Mouse (Mus musculus): ENCODE data around the gene Adra1b. TPM values are rescaled to one million over a fixed set of nuclear protein-coding genes. Genes with fewer than 3 reads are reported as not detected.
A peak's percentile ranks its signal among the peaks of the same experiment; 100 is the strongest.

The Adra1b gene
- polyA plus RNA-seq, 1 experiment from 2014 or later, result 13.2 TPM

- WGBS, result 68% methylated on average over 8 of the region's 8 CpGs
These were observed 11.6 kb downstream of the Adra1b start for GRCm38 (mm10) chr11:43889208-43889915.

GRCm38 (mm10) chr11:43888736-43889135 is 12.3 kb downstream of the Adra1b start:
- 89% methylated on average over 8 of the region's 8 CpGs for WGBS
- ATAC-seq (ENCODE audit: low FRiP score, low read depth), result no peak
- no peaks in the 10 kb centered on the region for H3K27me3 ChIP-seq
- H3K4me3 ChIP-seq, result no peak overlapping the region
- 0 out of 2 replicates have a peak, but pooled peaks cover 3% of the 10 kb centered on the region for H3K4me1 ChIP-seq (replicated peaks)
- no peak overlapping the region for H3K4me2 ChIP-seq
- H3K9me3 ChIP-seq, result no peaks in the 10 kb centered on the region
- H3K27ac ChIP-seq (replicated peaks), result no peak overlapping the region
- no peaks in the 10 kb centered on the region for H3K36me3 ChIP-seq
- no peak overlapping the region for H3K9ac ChIP-seq

More at GRCm38 (mm10) chr11:43889208-43889915, 11.6 kb downstream of the Adra1b start:
- no peaks in the 10 kb centered on the region for H3K27me3 ChIP-seq
- H3K27ac ChIP-seq (replicated peaks), result no peak overlapping the region
- no peak overlapping the region for H3K9ac ChIP-seq
- no peak for ATAC-seq (ENCODE audit: low FRiP score, low read depth)
- H3K4me2 ChIP-seq, result no peak overlapping the region
- no peaks in the 10 kb centered on the region for H3K9me3 ChIP-seq
- no peak overlapping the region for H3K4me3 ChIP-seq
- H3K36me3 ChIP-seq, result no peaks in the 10 kb centered on the region
- 0 out of 2 replicates have a peak, but pooled peaks cover 3% of the 10 kb centered on the region for H3K4me1 ChIP-seq (replicated peaks)

- Histone ChIP-seq H3K27ac (replicated peaks) (no peak overlapping the region), H3K9ac (no peak overlapping the region), H3K4me3 (no peak overlapping the region), H3K4me1 (replicated peaks) (0 out of 2 replicates have a peak, but pooled peaks cover 3% of the 10 kb centered on the region), H3K27me3 (no peaks in the 10 kb centered on the region), H3K4me2 (no peak overlapping the region), H3K36me3 (no peaks in the 10 kb centered on the region), H3K9me3 (no peaks in the 10 kb centered on the region)
- no peak for ATAC-seq (ENCODE audit: low FRiP score, low read depth)
These were observed 13.4 kb downstream of the Adra1b start for GRCm38 (mm10) chr11:43887597-43887996.

GRCm38 (mm10) chr11:43884521-43884920 is 16.5 kb downstream of the Adra1b start:
- no peak overlapping the region for H3K4me3 ChIP-seq
- H3K4me2 ChIP-seq, result no peak overlapping the region
- no peaks in the 10 kb centered on the region for H3K9me3 ChIP-seq
- no peaks in the 10 kb centered on the region for H3K36me3 ChIP-seq
- H3K27me3 ChIP-seq, result no peaks in the 10 kb centered on the region
- H3K9ac ChIP-seq, result no peak overlapping the region
- no peak for ATAC-seq (ENCODE audit: low FRiP score, low read depth)
- H3K4me1 ChIP-seq (replicated peaks), result 0 out of 2 replicates have a peak, but pooled peaks cover under 1% of the 10 kb centered on the region
- no peak overlapping the region for H3K27ac ChIP-seq (replicated peaks)

- Histone ChIP-seq H3K27ac (replicated peaks) (no peak overlapping the region), H3K4me1 (replicated peaks) (no peaks in the 10 kb centered on the region), H3K27me3 (no peaks in the 10 kb centered on the region), H3K36me3 (no peaks in the 10 kb centered on the region), H3K4me3 (no peak overlapping the region), H3K4me2 (no peak overlapping the region), H3K9ac (no peak overlapping the region), H3K9me3 (no peaks in the 10 kb centered on the region)
- ATAC-seq (ENCODE audit: low FRiP score, low read depth), result no peak
- 93% methylated on average over 5 of the region's 5 CpGs for WGBS
These were observed 17.3 kb downstream of the Adra1b start for GRCm38 (mm10) chr11:43883641-43884181.

GRCm38 (mm10) chr11:43877211-43877610 is 23.8 kb downstream of the Adra1b start:
- H3K4me1 ChIP-seq (replicated peaks), result no peaks in the 10 kb centered on the region
- no peaks in the 10 kb centered on the region for H3K9me3 ChIP-seq
- no peaks in the 10 kb centered on the region for H3K27me3 ChIP-seq
- no peak for ATAC-seq (ENCODE audit: low FRiP score, low read depth)
- no peak overlapping the region for H3K4me2 ChIP-seq
- H3K36me3 ChIP-seq, result no peaks in the 10 kb centered on the region
- 67% methylated on average over 5 of the region's 5 CpGs for WGBS
- no peak overlapping the region for H3K9ac ChIP-seq
- no peak overlapping the region for H3K27ac ChIP-seq (replicated peaks)
- no peak overlapping the region for H3K4me3 ChIP-seq

GRCm38 (mm10) chr11:43867721-43868281 is 33.2 kb downstream of the Adra1b start:
- WGBS, result 78% methylated on average over 4 of the region's 4 CpGs
- Histone ChIP-seq H3K4me1 (replicated peaks) (no peaks in the 10 kb centered on the region), H3K4me2 (no peak overlapping the region), H3K36me3 (no peaks in the 10 kb centered on the region), H3K4me3 (no peak overlapping the region), H3K9me3 (no peaks in the 10 kb centered on the region), H3K27ac (replicated peaks) (no peak overlapping the region), H3K9ac (no peak overlapping the region), H3K27me3 (no peaks in the 10 kb centered on the region)
- ATAC-seq (ENCODE audit: low FRiP score, low read depth), result no peak

- no peak overlapping the region for H3K27ac ChIP-seq (replicated peaks)
- no peak overlapping the region for H3K9ac ChIP-seq
- H3K4me3 ChIP-seq, result no peak overlapping the region
- H3K9me3 ChIP-seq, result no peaks in the 10 kb centered on the region
- no peaks in the 10 kb centered on the region for H3K27me3 ChIP-seq
- no peaks in the 10 kb centered on the region for H3K36me3 ChIP-seq
- H3K4me1 ChIP-seq (replicated peaks), result no peaks in the 10 kb centered on the region
- WGBS, result 91% methylated on average over 6 of the region's 6 CpGs
- no peak overlapping the region for H3K4me2 ChIP-seq
- ATAC-seq (ENCODE audit: low FRiP score, low read depth), result no peak
These were observed 35.5 kb downstream of the Adra1b start for GRCm38 (mm10) chr11:43865298-43866165.

- H3K36me3 ChIP-seq, result no peaks in the 10 kb centered on the region
- H3K4me1 ChIP-seq (replicated peaks), result no peaks in the 10 kb centered on the region
- no peaks in the 10 kb centered on the region for H3K27me3 ChIP-seq
- H3K9ac ChIP-seq, result no peak overlapping the region
- no peak overlapping the region for H3K4me2 ChIP-seq
- 0 out of 2 replicates have a peak, but pooled peaks have one; percentile 19 for ATAC-seq (ENCODE audit: low FRiP score, low read depth)
- 56% methylated on average over 6 of the region's 6 CpGs for WGBS
- H3K27ac ChIP-seq (replicated peaks), result no peak overlapping the region
- H3K9me3 ChIP-seq, result no peaks in the 10 kb centered on the region
- H3K4me3 ChIP-seq, result no peak overlapping the region
These were observed 48.0 kb downstream of the Adra1b start for GRCm38 (mm10) chr11:43853046-43853445.

GRCm38 (mm10) chr11:43848056-43848455 is 53.0 kb downstream of the Adra1b start:
- Histone ChIP-seq H3K9me3 (no peaks in the 10 kb centered on the region), H3K9ac (no peak overlapping the region), H3K27ac (replicated peaks) (no peak overlapping the region), H3K4me3 (no peak overlapping the region), H3K36me3 (no peaks in the 10 kb centered on the region), H3K4me2 (no peak overlapping the region), H3K4me1 (replicated peaks) (no peaks in the 10 kb centered on the region), H3K27me3 (no peaks in the 10 kb centered on the region)
- WGBS, result 84% methylated on average over 4 of the region's 4 CpGs
- no peak for ATAC-seq (ENCODE audit: low FRiP score, low read depth)

- peaks cover 2% of the 10 kb centered on the region; the same call in 1 of the 2 replicates for H3K4me1 ChIP-seq (replicated peaks)
- H3K9me3 ChIP-seq, result no peaks in the 10 kb centered on the region
- no peak overlapping the region for H3K4me2 ChIP-seq
- 79% methylated on average over 10 of the region's 10 CpGs for WGBS
- no peaks in the 10 kb centered on the region for H3K36me3 ChIP-seq
- no peak overlapping the region for H3K4me3 ChIP-seq
- H3K9ac ChIP-seq, result no peak overlapping the region
- ATAC-seq (ENCODE audit: low FRiP score, low read depth), result no peak
- H3K27me3 ChIP-seq, result no peaks in the 10 kb centered on the region
- no peak overlapping the region for H3K27ac ChIP-seq (replicated peaks)
These were observed 59.4 kb downstream of the Adra1b start for GRCm38 (mm10) chr11:43841596-43841995.

GRCm38 (mm10) chr11:43840491-43840890 is 60.5 kb downstream of the Adra1b start:
- Histone ChIP-seq H3K4me3 (no peak overlapping the region), H3K36me3 (no peaks in the 10 kb centered on the region), H3K4me1 (replicated peaks) (peaks cover 9% of the 10 kb centered on the region; the same call in 1 of the 2 replicates), H3K27ac (replicated peaks) (no peak overlapping the region), H3K9ac (no peak overlapping the region), H3K9me3 (no peaks in the 10 kb centered on the region), H3K27me3 (0 out of 2 replicates have a peak, but pooled peaks cover under 1% of the 10 kb centered on the region), H3K4me2 (no peak overlapping the region)
- ATAC-seq (ENCODE audit: low FRiP score, low read depth), result no peak
- 70% methylated on average over 6 of the region's 6 CpGs for WGBS

All from hindbrain, embryonic 15.5 days (tissue).